Mouse (Mus musculus): ENCODE results near the gene Bcl6.
A peak's percentile ranks its signal among the peaks of the same experiment; 100 is the strongest.

Gene Bcl6

GRCm38 (mm10) chr16:23972901-23973300 lies 15.8 kb downstream of the Bcl6 start:
- no peak for DNase-seq

GRCm38 (mm10) chr16:23972126-23972740 lies 16.4 kb downstream of the Bcl6 start:
- peak; percentile 29 to 75 for DNase-seq

DNA sequence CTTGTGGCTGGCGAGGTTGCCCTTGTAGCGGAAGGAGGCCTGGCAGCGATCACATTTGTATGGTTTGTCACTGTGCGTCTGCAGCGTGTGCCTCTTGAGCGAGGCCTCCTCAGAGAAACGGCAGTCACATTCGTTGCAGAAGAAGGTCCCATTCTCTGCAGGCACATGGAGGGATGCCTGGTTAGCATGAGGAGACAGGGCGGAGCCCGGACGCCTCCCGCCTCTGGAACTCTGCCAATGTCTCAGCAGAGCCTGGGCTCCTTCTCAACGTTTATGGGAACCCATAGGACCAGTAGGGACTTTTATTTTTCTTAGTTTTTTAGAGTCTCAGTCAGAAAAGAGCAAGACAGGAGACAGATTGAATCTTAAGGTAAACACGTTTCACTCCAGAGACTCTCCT lies 18.7 kb downstream of the Bcl6 start:
- no peak for DNase-seq

DNA sequence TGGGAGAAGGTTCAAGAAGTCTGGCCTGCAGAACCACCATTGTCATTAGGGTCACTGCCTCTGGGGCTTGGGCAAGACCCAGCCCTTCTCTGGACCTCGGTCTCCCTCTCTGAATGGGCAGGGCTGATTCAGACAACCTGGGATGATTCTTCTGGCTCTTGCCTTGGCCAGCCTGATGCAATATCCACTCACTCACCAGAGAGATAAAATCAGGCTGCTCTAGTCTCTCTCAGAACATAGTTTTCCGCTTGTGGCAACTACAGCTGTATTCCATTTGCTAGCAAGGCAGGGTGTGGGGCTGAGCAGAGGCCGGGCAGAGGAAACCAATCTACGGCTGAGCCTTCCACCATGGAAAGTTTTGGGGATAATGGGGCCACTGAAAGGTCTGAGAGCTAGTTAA lies 19.8 kb downstream of the Bcl6 start:
- no peak for DNase-seq

DNA sequence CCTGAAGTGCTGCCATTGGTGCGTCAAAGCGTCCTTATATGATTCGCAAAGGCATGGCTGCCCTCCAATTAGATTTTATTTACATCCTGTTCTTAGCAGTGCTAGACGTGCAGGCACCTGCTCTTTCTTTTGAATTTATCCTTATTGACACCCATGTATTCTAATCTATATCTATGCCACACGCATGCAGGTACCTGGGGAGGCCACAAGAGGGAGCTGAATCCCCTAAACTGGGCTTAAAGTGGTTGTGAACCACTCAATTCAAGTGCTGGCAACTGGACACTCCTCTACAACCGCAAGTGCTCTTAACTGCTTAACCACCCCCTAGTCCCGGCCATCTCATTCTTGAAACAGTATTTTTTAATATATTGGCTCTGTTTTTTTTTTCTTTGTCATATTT lies 21.4 kb downstream of the Bcl6 start:
- DNase-seq: no peak

DNA sequence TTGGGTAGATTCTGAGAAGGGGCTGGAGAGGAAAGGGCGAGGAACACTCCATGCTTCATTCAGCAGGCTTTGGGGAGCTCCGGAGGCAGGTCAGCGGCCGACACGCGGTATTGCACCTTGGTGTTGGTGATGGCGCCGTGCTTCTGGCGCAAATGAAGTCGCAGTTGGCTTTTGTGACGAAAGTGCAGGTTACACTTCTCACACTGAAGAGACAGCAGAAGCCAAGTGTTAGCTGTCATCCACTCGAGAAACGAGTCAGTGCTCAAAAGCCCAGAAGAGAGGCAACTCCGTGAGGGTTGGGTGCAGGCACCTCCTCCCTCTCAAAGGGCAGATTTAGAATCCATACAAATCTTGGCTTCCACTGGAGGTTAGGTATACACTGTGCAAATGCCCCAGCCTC lies 22.6 kb downstream of the Bcl6 start:
- DNase-seq: no peak

- DNase-seq: no peak
These were observed 23.8 kb downstream of the Bcl6 start for GRCm38 (mm10) chr16:23964706-23965367.

DNA sequence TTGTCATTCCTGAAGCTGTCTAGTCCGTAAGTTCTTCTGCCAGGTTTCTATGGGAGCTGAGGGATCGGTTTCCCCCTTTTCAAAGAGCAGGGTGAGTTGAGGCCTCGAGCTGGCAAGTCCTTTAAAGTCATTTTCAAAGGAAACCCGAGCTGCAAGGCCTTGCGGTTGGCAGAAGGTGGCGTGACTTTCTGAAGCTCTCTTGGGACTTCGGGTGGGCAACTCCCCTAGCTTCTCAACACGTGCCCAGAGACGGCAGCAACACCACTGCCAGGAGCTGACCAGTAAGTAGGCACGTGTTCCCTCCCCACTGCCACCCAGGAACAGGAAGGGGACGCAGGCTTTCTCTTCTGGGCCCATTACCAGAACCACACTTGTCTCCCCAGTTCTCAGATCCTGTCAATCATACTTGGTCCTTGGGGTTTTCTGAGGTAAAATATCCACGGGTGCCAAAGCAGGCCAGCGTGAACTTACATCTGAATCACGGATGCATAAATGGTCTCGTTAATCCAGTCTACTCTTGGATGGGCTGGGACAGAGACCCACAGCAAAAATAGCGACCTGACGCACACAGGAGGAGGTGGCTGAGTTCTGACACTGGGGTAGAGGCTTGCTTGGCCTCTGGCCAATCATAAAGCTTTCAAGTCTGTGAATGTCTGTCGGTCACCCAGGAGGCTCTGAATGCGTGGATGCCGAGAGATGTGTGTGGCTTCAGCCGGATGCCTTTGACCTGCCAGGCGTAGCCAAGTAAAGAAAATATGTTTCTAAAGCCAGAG lies 24.6 kb downstream of the Bcl6 start:
- DNase-seq: no peak

DNA sequence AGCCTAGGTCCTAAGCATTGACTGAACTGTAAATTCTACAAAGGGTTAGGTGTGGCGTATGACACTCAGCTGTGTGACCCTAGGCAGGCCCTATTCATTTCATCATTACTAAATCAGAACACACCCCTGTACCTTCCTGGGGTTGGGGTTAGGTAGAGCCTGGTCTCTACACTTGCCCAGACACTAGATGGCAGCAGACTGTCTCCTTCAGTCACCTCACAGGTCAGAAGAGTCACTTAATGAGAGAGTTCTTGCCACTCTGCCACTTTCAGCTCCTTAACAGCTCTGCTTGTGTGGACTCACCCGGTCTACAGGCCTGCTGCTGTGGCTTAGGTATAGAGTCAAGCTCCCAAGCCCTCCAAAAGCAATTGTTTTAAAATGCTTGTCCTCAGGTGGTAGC lies 26.3 kb downstream of the Bcl6 start:
- peak in 1 of 2 experiments; percentile 62 for DNase-seq

DNA sequence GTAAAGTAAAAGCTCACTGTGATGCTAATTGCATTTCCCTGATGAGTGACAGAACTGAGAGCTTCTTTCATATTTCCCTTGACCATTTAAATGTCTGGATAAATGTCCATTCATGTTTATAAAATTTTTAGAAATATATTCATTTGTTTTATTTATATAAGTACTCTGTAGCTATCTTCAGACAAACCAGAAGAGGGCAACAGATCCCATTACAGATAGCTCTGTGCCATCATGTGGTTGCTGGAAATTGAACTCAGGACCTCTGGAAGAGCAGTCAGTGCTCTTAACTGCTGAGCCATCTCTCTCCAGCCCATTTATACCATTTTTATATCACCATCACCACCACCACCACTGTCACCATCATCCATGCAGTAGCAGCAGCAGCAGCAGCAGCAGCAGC lies 29.7 kb downstream of the Bcl6 start:
- no peak for DNase-seq

- no peak for DNase-seq
These were observed 34.7 kb downstream of the Bcl6 start for GRCm38 (mm10) chr16:23953959-23954260.

- DNase-seq: peak in 1 of 2 experiments; percentile 84
These were observed 35.3 kb downstream of the Bcl6 start for GRCm38 (mm10) chr16:23953189-23953958.

DNA sequence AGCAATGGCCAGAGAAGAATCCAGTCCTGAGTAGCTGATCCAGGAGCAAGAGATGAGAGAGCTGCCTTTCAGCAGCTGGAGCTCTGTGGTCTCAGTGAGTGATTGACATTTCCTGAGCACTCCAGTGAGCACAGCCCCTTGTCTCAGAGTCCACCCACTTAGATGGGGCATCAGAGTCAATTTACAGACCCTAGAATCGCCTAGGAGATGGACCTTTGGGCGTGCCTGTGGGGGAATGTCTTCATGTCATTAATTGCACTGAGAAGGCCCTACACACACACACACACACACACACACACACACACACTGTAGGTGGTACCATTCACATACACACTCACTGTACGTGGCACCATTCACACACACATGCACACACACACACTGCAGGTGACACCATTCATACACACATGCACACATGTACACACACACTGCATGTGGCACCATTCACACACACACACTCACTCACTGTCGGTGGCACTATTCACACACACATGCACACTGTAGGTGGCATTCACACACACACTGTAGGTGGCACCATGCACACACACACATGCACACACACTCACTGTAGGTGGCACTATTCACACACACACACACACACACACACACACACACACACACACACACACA lies 36.4 kb downstream of the Bcl6 start:
- DNase-seq: no peak

DNA sequence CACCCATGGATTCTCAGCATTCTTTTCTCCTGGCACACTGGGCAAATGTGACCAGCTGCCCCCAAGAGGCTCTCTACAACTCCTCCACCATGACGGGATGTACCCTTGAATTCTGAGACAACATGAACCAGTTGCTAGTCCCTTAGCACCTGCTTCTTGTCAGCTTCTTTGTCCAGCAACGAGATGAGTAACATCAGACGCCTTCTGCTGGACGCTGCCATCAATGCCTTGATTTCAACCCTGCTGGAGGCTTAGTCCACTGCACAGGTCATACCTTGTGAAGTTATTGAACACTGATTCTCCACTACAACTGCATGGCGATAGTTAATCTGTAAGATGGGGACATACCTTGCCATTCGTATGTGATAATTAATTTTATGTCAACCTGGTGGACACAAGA lies 41.0 kb downstream of the Bcl6 start:
- peak in 1 of 2 experiments; percentile 40 for DNase-seq

GRCm38 (mm10) chr16:23944801-23945200 lies 43.9 kb downstream of the Bcl6 start:
- DNase-seq: no peak

DNA sequence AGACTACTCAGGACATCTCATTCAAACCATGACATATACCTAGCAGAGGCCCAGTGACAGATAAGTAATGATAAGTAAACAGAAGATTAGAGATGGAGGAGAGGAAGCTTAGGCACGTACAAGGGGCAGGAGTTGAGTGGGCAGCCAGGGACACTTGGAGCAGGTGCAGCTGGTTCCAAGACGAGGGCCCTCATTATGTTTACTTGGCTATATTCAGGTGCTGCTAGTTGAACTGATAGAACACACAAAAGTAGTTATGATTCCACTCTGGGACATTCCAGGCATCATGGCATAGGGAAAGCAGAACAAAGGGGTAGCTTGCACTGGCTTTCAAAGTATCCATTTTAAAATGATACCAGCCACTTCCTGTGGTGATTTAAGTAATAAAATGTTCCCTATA lies 54.3 kb downstream of the Bcl6 start:
- DNase-seq: no peak

- DNase-seq: no peak
These were observed 56.4 kb downstream of the Bcl6 start, which contains the start of gene Rtp2 for GRCm38 (mm10) chr16:23932294-23932693. TSS of gene Rtp2 (minus strand) at chr16:23932394.

DNA sequence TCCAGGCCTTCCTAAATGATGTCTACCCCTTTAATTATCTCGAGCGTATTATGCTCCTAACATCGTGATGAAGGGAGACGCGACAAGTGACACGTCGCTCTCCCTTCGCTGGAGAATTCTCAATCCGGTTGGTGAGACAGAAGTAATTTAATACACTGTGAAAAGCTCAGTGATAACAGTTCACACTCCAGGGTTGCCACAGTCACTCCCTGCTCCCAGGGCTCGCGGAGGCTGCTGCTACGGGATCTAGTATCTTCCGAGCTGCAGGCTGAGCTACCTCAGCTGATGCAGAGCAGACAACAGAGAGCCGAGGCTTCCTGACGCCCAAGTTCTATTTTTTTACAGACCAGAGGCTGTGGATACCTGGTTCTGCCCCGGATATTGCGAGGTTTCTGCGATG lies 57.4 kb downstream of the Bcl6 start:
- no peak for DNase-seq

GRCm38 (mm10) chr16:23930426-23931073 lies 58.1 kb downstream of the Bcl6 start:
- no peak for DNase-seq

- peak in 1 of 2 experiments; percentile 41 for DNase-seq
These were observed 61.1 kb downstream of the Bcl6 start for GRCm38 (mm10) chr16:23927301-23928114.

DNA sequence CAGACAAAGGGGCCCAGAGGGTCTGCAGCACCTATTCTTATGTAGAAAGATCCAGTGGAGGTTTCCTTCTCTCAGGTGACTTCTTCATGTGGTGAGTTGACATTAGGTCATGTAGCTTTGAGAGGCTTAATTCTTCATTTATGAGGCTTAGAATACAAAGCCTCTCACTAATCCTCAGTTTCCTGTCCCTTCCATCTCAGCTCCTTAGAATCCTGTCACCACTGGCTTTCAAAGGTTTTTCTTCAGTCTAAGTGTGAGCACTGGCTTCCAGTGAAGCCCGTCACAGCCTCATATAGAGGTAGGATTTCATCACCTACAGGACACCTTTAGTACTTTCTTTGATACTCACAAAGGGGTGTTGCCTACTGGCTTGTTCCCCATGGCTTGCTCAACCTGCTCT lies 65.7 kb downstream of the Bcl6 start:
- DNase-seq: no peak
